Mouse (Mus musculus): ENCODE data around the gene Crtac1.

The Crtac1 gene

GRCm38 (mm10) chr19:42290954-42291661, 140.5 kb downstream of the Crtac1 start:
- ChIA-PET CTCF (interaction anchor here in 2 of 4 experiments (0.6 to 0.9 kb wide), 3 partner anchors 9 to 191 kb away, joined by 3 to 6 read pairs (median 5); no protein-coding TSS in a partner anchor), POLR2A (interaction anchor here in 3 of 4 experiments (0.5 to 2.0 kb wide), 6 partner anchors 8 to 1052 kb away, joined by 3 to 8 read pairs (median 3); no protein-coding TSS in a partner anchor)

- ChIA-PET POLR2A (interaction anchor here in 3 of 4 experiments (0.5 to 3.4 kb wide), 46 partner anchors 8 to 1236 kb away, joined by 3 to 47 read pairs (median 4); partner anchors contain the start of genes Crtac1 (in 2 of the 3), Pi4k2a (in 2 of the 3), Avpi1 (in 1 of the 3) and Hps1 (in 1 of the 3)), CTCF (interaction anchor here in 3 of 4 experiments (0.7 to 2.3 kb wide), 22 partner anchors 9 to 366 kb away, joined by 3 to 14 read pairs (median 4); partner anchors contain the start of gene Crtac1 (in 1 of the 3))
Observed at GRCm38 (mm10) chr19:42288361-42288760, 143.2 kb downstream of the Crtac1 start.

GRCm38 (mm10) chr19:42284178-42284577, 147.4 kb downstream of the Crtac1 start:
- ChIA-PET CTCF (interaction anchor here in 2 of 4 experiments (0.6 to 1.7 kb wide), 3 partner anchors 12 to 140 kb away, joined by 4 to 19 read pairs (median 4); no protein-coding TSS in a partner anchor), POLR2A (interaction anchor here in 2 of 4 experiments (0.5 to 1.1 kb wide), 4 partner anchors 31 to 114 kb away, joined by 3 read pairs; no protein-coding TSS in a partner anchor)

GRCm38 (mm10) chr19:42279611-42280010, 152.0 kb downstream of the Crtac1 start:
- ChIA-PET POLR2A (interaction anchor here in 1 of 4 experiments (0.8 to 1.7 kb wide), 2 partner anchors 9 to 15 kb away, joined by 3 to 4 read pairs; no protein-coding TSS in a partner anchor), CTCF (interaction anchor here in 2 of 4 experiments (1.1 kb wide), 3 partner anchors 9 to 97 kb away, joined by 3 to 4 read pairs (median 3); no protein-coding TSS in a partner anchor)

- CTCF ChIA-PET: interaction anchor here in 2 of 4 experiments (0.8 to 1.2 kb wide), 2 partner anchors 10 to 90 kb away, joined by 3 to 4 read pairs; no protein-coding TSS in a partner anchor
- POLR2A ChIA-PET: interaction anchor here in 2 of 4 experiments (0.8 to 1.7 kb wide), 4 partner anchors 10 to 108 kb away, joined by 3 to 6 read pairs (median 4); no protein-coding TSS in a partner anchor
Observed at GRCm38 (mm10) chr19:42278461-42278860, 153.1 kb downstream of the Crtac1 start.

GRCm38 (mm10) chr19:42277288-42277687, 154.3 kb downstream of the Crtac1 start:
- POLR2A ChIA-PET: interaction anchor here in 3 of 4 experiments (0.9 to 1.7 kb wide), 3 partner anchors 11 to 107 kb away, joined by 4 to 6 read pairs (median 4); no protein-coding TSS in a partner anchor
- CTCF ChIA-PET: interaction anchor here in 1 of 4 experiments (1.2 kb wide), 1 partner anchor 11 kb away, joined by 3 read pairs; no protein-coding TSS in a partner anchor

GRCm38 (mm10) chr19:42272003-42272963, 159.3 kb downstream of the Crtac1 start:
- ChIA-PET CTCF (interaction anchor here (0.6 to 3.6 kb wide), 44 partner anchors 9 to 383 kb away, joined by 3 to 21 read pairs (median 4); no protein-coding TSS in a partner anchor), POLR2A (interaction anchor here (0.6 to 1.3 kb wide), 9 partner anchors 9 to 157 kb away, joined by 3 to 6 read pairs (median 3); no protein-coding TSS in a partner anchor)

- ChIA-PET POLR2A (interaction anchor here in 2 of 4 experiments (0.6 to 1.1 kb wide), 4 partner anchors 9 to 218 kb away, joined by 3 to 8 read pairs (median 4); no protein-coding TSS in a partner anchor), CTCF (interaction anchor here (0.6 to 3.6 kb wide), 11 partner anchors 8 to 168 kb away, joined by 3 to 21 read pairs (median 6); no protein-coding TSS in a partner anchor)
Observed at GRCm38 (mm10) chr19:42271182-42271581, 160.4 kb downstream of the Crtac1 start.

GRCm38 (mm10) chr19:42270119-42270518, 161.5 kb downstream of the Crtac1 start:
- ChIA-PET CTCF (interaction anchor here in 3 of 4 experiments (0.6 to 3.6 kb wide), 8 partner anchors 11 to 266 kb away, joined by 3 to 21 read pairs (median 4); no protein-coding TSS in a partner anchor), POLR2A (no interaction called here)

GRCm38 (mm10) chr19:42268337-42268736, 163.2 kb downstream of the Crtac1 start:
- ChIA-PET POLR2A (interaction anchor here in 2 of 4 experiments (0.7 to 1.5 kb wide), 6 partner anchors 12 to 1580 kb away, joined by 3 to 5 read pairs (median 4); partner anchors contain the start of gene Avpi1 (in 1 of the 2)), CTCF (interaction anchor here in 2 of 4 experiments (0.7 to 2.2 kb wide), 5 partner anchors 77 to 163 kb away, joined by 3 to 6 read pairs (median 3); partner anchors contain the start of gene Crtac1 (in 1 of the 2))

GRCm38 (mm10) chr19:42263524-42263923, 168.1 kb downstream of the Crtac1 start:
- CTCF ChIA-PET: interaction anchor here (0.6 to 2.4 kb wide), 9 partner anchors 9 to 1623 kb away, joined by 3 to 15 read pairs (median 5); no protein-coding TSS in a partner anchor
- POLR2A ChIA-PET: interaction anchor here (0.7 to 1.8 kb wide), 7 partner anchors 8 to 174 kb away, joined by 3 to 8 read pairs (median 4); partner anchors contain the start of gene Pi4k2a (in 1 of the 4)

GRCm38 (mm10) chr19:42260486-42260885, 171.1 kb downstream of the Crtac1 start:
- ChIA-PET CTCF (interaction anchor here in 1 of 4 experiments (0.6 kb wide), 1 partner anchor 131 kb away, joined by 10 read pairs; no protein-coding TSS in a partner anchor), POLR2A (no interaction called here)

- ChIA-PET POLR2A (interaction anchor here in 2 of 4 experiments (0.5 to 1.1 kb wide), 4 partner anchors 24 to 376 kb away, joined by 3 to 4 read pairs (median 3); no protein-coding TSS in a partner anchor), CTCF (interaction anchor here in 2 of 4 experiments (0.7 to 1.6 kb wide), 4 partner anchors 12 to 185 kb away, joined by 3 to 5 read pairs (median 4); no protein-coding TSS in a partner anchor)
Observed at GRCm38 (mm10) chr19:42258596-42258995, 173.0 kb downstream of the Crtac1 start.

GRCm38 (mm10) chr19:42258031-42258430, 173.6 kb downstream of the Crtac1 start:
- ChIA-PET POLR2A (interaction anchor here in 2 of 4 experiments (0.5 to 1.1 kb wide), 4 partner anchors 24 to 468 kb away, joined by 3 to 4 read pairs (median 4); no protein-coding TSS in a partner anchor), CTCF (interaction anchor here in 2 of 4 experiments (0.7 to 1.6 kb wide), 3 partner anchors 14 to 186 kb away, joined by 3 to 9 read pairs (median 5); no protein-coding TSS in a partner anchor)

- ChIA-PET POLR2A (interaction anchor here in 3 of 4 experiments (0.6 to 1.1 kb wide), 4 partner anchors 11 to 467 kb away, joined by 3 to 4 read pairs (median 4); no protein-coding TSS in a partner anchor), CTCF (interaction anchor here in 1 of 4 experiments (1.2 kb wide), 2 partner anchors 15 to 59 kb away, joined by 3 to 9 read pairs; no protein-coding TSS in a partner anchor)
Observed at GRCm38 (mm10) chr19:42257241-42257635, 174.3 kb downstream of the Crtac1 start.

- CTCF ChIA-PET: interaction anchor here in 2 of 4 experiments (0.6 to 1.2 kb wide), 3 partner anchors 16 to 281 kb away, joined by 3 read pairs; no protein-coding TSS in a partner anchor
- POLR2A ChIA-PET: interaction anchor here in 3 of 4 experiments (0.5 to 1.1 kb wide), 3 partner anchors 12 to 667 kb away, joined by 3 to 4 read pairs (median 4); no protein-coding TSS in a partner anchor
Observed at GRCm38 (mm10) chr19:42256611-42257240, 174.9 kb downstream of the Crtac1 start.

All from embryonic stem cell, embryonic (primary cell).